Mouse (Mus musculus) stomach, postnatal 0 days (tissue): ENCODE results near the gene Astn2. TPM values are rescaled to one million over a fixed set of nuclear protein-coding genes. Genes with fewer than 3 reads are reported as not detected.

Source experiments
- ATAC-seq: fragments of 200-750 bp; cut with Nextera tagmentation; 2 replicates; pipeline ENCODE4 v1.8.0; 2017; ENCODE audit not compliant: low FRiP score, low TSS enrichment
- DNase-seq: peaks from one replicate; pipeline ENCODE4 v3.0.0-alpha.2; 2016; ENCODE audit warnings: low spot score
- H3K27ac ChIP-seq: fragments of 300-500 bp; sonication (generic); replicated peaks from 2 replicates; pipeline ENCODE4 v1.5.1; 2014; ENCODE audit warnings: mild to moderate bottlenecking, control low read depth
- H3K27me3 ChIP-seq: fragments of 300-500 bp; sonication (generic); 2 replicates; pipeline ENCODE4 v1.6.1; 2014; ENCODE audit warnings: low read length; ENCODE audit not compliant: control insufficient read depth, insufficient read depth
- H3K36me3 ChIP-seq: fragments of 300-500 bp; sonication (generic); 2 replicates; pipeline ENCODE4 v1.6.1; 2014; ENCODE audit warnings: low read length, mixed read lengths; ENCODE audit not compliant: control insufficient read depth, insufficient read depth
- H3K4me1 ChIP-seq: fragments of 300-500 bp; sonication (generic); replicated peaks from 2 replicates; pipeline ENCODE4 v1.6.1; 2014; ENCODE audit warnings: antibody characterized with exemption; ENCODE audit not compliant: control insufficient read depth, insufficient read depth
- H3K4me2 ChIP-seq: fragments of 300-500 bp; sonication (generic); replicated peaks from 2 replicates; pipeline ENCODE4 v1.6.1; 2014; ENCODE audit warnings: low read depth, mild to moderate bottlenecking, control low read depth, moderate library complexity
- H3K4me3 ChIP-seq: fragments of 300-500 bp; sonication (generic); 2 replicates; pipeline ENCODE4 v1.5.1; 2014; ENCODE audit warnings: low read depth, low read length, control low read depth
- H3K9ac ChIP-seq: fragments of 300-500 bp; sonication (generic); 2 replicates; pipeline ENCODE4 v1.6.1; 2014; ENCODE audit warnings: mild to moderate bottlenecking, low read length, control low read depth, mixed read lengths
- H3K9me3 ChIP-seq: fragments of 300-500 bp; sonication (generic); 2 replicates; pipeline ENCODE4 v1.6.1; 2016; ENCODE audit warnings: low read length; ENCODE audit not compliant: control insufficient read depth
- CTCF ChIP-seq: IDR thresholded peaks from 2 replicates; pipeline ENCODE4 v1.5.1; 2016; ENCODE audit warnings: antibody characterized with exemption, low read depth, mild to moderate bottlenecking, moderate library complexity
- EP300 ChIP-seq: optimal IDR thresholded peaks from 2 replicates; pipeline ENCODE3; 2016; ENCODE audit warnings: antibody characterized with exemption
- WGBS: fragments of 180-500 bp; shearing (Covaris S2); extraction: QIAGEN DNeasy Blood & Tissue Kit; methylation state at CpG from one replicate; pipeline ENCODE4 v1.1.7; 2014; 5-methylcytosine and 5-hydroxymethylcytosine counted together
- polyA plus RNA-seq: library from polyadenylated mRNA; unstranded; fragments of >200 nt; fragmentation: Nextera tagmentation; extraction: Ambion mirVana; gene quantifications from 2 replicates; pipeline ENCODE4 v1.2.1, GENCODE M21; 2015

The Astn2 gene
- polyA plus RNA-seq, 1 experiment from 2014 or later: 0.16 TPM

DNA sequence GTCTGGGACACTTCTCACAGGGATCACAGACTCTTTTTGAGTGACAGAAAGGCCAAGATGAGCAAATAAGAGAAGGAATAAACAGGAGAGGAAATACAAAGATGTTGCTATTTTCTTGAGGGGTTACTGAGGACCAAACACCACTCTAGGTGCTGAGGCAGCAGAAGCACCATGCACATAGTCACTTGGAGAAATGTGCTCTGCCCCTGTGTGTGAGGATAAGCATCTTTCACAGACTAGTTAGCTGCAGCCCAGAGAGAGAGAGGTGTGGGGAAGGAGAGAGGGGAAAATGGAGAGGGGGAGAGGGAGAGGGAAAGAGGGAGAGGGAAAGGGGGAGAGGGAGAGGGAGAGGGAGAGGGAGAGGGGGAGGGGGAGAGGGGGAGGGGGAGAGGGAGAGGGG is 659.6 kb downstream of the Astn2 start:
- Histone ChIP-seq H3K4me2 (no peak overlapping the region), H3K9me3 (no peaks in the 10 kb centered on the region), H3K27ac (no peak overlapping the region), H3K4me1 (no peaks in the 10 kb centered on the region), H3K4me3 (no peak overlapping the region), H3K36me3 (no peaks in the 10 kb centered on the region), H3K9ac (no peak overlapping the region), H3K27me3 (no peaks in the 10 kb centered on the region)
- DNase-seq: no peak
- no peak for ATAC-seq
- TF ChIP-seq EP300: no peak
- no peak for TF ChIP-seq CTCF

DNA sequence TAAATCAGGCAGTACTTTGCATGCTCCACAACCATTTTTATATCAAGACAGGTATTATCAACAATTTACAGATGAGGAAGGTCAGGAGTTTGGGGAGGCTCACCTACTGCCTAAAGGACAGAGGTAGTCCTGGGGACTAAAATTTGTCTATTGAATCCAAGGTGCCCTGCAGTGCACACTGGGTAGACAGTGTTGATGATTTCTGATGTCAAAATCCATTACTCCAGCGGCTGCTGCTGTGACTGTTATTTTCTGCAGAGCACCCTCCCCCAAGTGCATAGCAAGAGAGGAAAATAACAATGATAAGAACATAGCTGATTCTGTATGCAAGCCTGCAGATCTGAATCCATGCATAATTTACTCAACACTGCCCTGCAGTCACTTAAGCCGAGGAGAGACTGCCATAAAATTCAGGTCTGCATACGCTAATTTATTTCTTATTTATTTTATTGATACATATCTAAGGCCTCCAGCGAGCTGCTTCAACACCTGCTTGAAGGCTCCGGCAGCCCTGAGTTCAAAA is 660.3 kb downstream of the Astn2 start:
- H3K36me3 ChIP-seq: no peaks in the 10 kb centered on the region
- no peak overlapping the region for H3K9ac ChIP-seq
- no peaks in the 10 kb centered on the region for H3K27me3 ChIP-seq
- H3K4me3 ChIP-seq: no peak overlapping the region
- TF ChIP-seq CTCF: no peak
- TF ChIP-seq EP300: no peak
- no peak overlapping the region for H3K27ac ChIP-seq
- ATAC-seq: no peak
- no peak overlapping the region for H3K4me2 ChIP-seq
- no peaks in the 10 kb centered on the region for H3K9me3 ChIP-seq
- no peak for DNase-seq
- no peaks in the 10 kb centered on the region for H3K4me1 ChIP-seq
- 52% methylated on average over 5 of the region's 5 CpGs for WGBS

DNA sequence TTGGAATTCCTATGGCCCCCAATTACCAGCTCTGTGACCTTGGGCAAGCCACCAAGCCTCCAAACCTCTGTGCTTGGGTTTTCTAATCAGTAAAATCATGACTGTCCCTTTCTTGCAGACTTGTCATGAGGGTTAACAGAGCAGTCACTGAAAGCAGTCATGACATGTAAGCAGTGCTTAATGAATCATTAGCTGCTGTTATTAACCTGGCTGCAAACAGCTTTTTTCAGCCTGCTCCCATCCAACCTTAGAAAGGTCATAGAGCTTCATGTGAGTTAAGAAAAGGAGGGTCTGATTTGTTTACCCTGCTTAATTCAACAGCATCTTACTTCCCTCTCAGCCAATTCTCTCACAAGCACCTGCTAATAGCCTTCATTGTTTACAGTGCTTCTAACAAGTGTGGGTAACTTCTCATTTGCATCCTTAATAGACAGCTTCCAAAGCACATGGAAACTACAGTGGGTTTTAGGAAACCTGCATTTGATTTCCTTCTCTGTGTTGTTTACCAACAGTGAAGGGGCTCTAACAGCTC is 661.2 kb downstream of the Astn2 start:
- no peak for TF ChIP-seq CTCF
- ATAC-seq: no peak
- Histone ChIP-seq H3K27me3 (no peaks in the 10 kb centered on the region), H3K4me2 (no peak overlapping the region), H3K4me1 (no peaks in the 10 kb centered on the region), H3K9ac (no peak overlapping the region), H3K9me3 (no peaks in the 10 kb centered on the region), H3K36me3 (no peaks in the 10 kb centered on the region), H3K4me3 (no peak overlapping the region), H3K27ac (no peak overlapping the region)
- no peak for DNase-seq

DNA sequence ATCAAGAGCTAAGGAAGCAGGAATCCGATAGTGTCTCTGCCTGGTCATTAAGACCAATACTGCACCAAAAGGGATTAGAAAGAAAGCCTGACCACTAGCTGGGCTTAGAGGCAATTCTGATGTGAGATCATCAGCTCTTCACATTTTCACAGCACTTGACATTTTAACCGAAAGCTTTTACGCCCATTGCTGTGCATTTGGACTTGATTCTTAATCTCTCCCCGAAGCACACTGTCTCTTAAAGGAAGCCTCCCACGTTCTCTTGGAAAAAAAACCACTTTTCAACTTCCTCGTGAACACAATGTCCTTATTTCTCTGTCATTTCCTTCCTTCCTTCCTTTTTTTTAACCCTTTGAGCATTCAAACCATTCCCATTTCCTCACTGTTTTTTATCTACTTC is 680.0 kb downstream of the Astn2 start:
- no peaks in the 10 kb centered on the region for H3K27me3 ChIP-seq
- no peak for ATAC-seq
- H3K4me1 ChIP-seq: no peaks in the 10 kb centered on the region
- no peak for DNase-seq
- no peaks in the 10 kb centered on the region for H3K9me3 ChIP-seq
- no peak overlapping the region for H3K27ac ChIP-seq
- no peak overlapping the region for H3K4me3 ChIP-seq
- no peak overlapping the region for H3K4me2 ChIP-seq
- TF ChIP-seq EP300 (no peak), CTCF (no peak)
- H3K9ac ChIP-seq: no peak overlapping the region
- no peaks in the 10 kb centered on the region for H3K36me3 ChIP-seq
- 63% methylated on average over 6 of the region's 6 CpGs for WGBS

DNA sequence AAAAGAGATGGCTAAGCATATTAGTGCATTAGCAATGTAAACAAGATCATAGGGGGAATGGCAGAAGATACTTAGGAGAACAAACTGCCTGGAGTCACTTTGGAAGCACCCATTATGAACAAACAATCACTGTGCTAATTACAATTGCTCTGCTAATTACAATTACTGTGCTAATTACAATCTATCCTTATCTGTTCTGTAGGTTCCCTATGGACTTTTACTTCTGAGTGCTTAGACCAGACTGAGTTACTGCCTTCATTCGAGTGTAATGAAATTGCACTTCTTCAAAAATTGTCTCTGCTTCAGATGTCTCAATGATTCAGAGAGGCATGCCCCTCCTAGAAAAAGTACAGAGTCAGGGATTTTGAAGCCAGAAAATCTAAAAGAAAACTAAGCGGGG is 684.8 kb downstream of the Astn2 start:
- H3K4me3 ChIP-seq: no peak overlapping the region
- no peaks in the 10 kb centered on the region for H3K27me3 ChIP-seq
- TF ChIP-seq CTCF (no peak), EP300 (no peak)
- WGBS: 72% methylated on average over 2 of the region's 2 CpGs
- no peak overlapping the region for H3K9ac ChIP-seq
- no peaks in the 10 kb centered on the region for H3K36me3 ChIP-seq
- H3K9me3 ChIP-seq: no peaks in the 10 kb centered on the region
- no peak overlapping the region for H3K27ac ChIP-seq
- ATAC-seq (no peak), DNase-seq (no peak)
- H3K4me2 ChIP-seq: no peak overlapping the region
- no peaks in the 10 kb centered on the region for H3K4me1 ChIP-seq

DNA sequence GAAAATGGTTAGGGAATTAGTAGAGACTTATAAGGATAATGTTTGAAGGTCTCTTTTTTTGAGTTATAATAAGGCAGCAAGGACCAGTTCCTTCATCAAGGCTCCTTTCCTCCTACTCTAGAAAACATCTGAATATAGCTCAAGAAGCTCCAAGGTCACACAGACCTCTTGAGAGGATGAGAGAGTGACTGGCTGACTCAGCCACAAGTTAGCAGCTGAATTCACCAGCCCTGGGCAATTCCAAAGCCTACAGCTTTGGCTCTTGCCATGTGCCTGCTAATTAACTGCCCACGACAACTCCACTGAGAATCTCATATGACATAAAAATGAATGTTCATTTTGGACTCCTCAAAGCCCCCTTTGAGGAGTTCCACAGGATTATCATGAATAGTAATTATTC is 686.5 kb downstream of the Astn2 start:
- WGBS: 74% methylated on average over 1 of the region's 1 CpGs
- H3K36me3 ChIP-seq: no peaks in the 10 kb centered on the region
- DNase-seq (no peak), ATAC-seq (no peak)
- H3K27me3 ChIP-seq: no peaks in the 10 kb centered on the region
- TF ChIP-seq EP300 (no peak), CTCF (no peak)
- no peak overlapping the region for H3K4me2 ChIP-seq
- H3K4me1 ChIP-seq: no peaks in the 10 kb centered on the region
- H3K9me3 ChIP-seq: no peaks in the 10 kb centered on the region
- no peak overlapping the region for H3K27ac ChIP-seq
- no peak overlapping the region for H3K4me3 ChIP-seq
- no peak overlapping the region for H3K9ac ChIP-seq
